Mouse (Mus musculus): ENCODE measurements around the gene Trmu. TPM values are rescaled to one million over a fixed set of nuclear protein-coding genes. Genes with fewer than 3 reads are reported as not detected.

The Trmu gene
- total RNA-seq, 4 experiments from 2014 or later: 12.6 to 23.9 (median 18.2) TPM

GRCm38 (mm10) chr15:85896284-85896683 is 17.2 kb downstream of the Trmu start:
- DNase-seq (ENCODE audit: low spot score): peak; percentile 57

DNA sequence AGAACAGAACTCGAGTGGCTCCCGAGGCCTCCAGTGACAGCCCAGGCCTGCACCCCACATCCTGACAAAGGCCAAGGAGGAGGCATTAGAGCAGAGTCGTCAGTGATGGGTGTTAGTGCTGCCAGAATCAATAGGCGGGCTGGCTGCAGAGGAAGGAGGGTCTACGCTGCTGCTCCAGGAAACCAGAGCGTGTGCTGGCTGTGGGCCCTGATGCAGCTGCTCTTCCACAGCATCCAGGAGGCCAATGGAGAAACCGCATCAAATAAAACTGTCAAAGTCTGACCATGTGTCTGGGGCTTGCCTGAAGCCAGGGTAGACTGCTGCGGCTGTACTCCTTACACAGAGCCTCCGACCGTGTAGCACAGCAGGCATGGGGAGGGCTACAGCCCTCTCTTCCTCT is 18.0 kb downstream of the Trmu start:
- DNase-seq (ENCODE audit: low spot score): no peak

GRCm38 (mm10) chr15:85899396-85899795 is 20.3 kb downstream of the Trmu start:
- DNase-seq (ENCODE audit: low spot score): no peak

- no peak for DNase-seq (ENCODE audit: low spot score)
Observed at GRCm38 (mm10) chr15:85900318-85900717, 21.2 kb downstream of the Trmu start.

GRCm38 (mm10) chr15:85900801-85901200 is 21.7 kb downstream of the Trmu start:
- no peak for DNase-seq (ENCODE audit: low spot score)

- no peak for DNase-seq (ENCODE audit: low spot score)
Observed at GRCm38 (mm10) chr15:85902505-85902904, 23.4 kb downstream of the Trmu start.

DNA sequence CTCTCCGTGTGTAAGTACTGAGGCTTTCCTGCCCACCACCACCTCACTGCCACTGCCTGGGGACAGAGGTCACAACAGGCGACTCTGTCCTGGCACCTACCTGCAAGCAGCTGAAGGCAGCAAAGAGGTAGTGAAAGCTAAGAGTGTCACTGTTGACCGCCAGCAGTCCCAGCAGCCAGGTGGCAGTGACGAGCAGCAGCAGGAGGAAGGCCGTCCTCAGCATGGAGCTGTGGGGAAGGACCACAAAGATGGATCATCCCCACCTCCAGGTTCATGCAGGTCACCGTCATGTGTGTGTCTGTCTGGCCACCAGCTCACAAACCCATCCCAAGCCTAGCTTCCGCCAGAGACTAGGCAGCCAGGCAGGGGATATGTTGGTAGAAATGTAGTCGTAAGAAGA is 24.7 kb downstream of the Trmu start:
- no peak for DNase-seq (ENCODE audit: low spot score)

- no peak for DNase-seq (ENCODE audit: low spot score)
Observed at GRCm38 (mm10) chr15:85908660-85909491, 29.8 kb downstream of the Trmu start.

- DNase-seq (ENCODE audit: low spot score): no peak
Observed at GRCm38 (mm10) chr15:85909492-85909829, 30.3 kb downstream of the Trmu start.

- DNase-seq (ENCODE audit: low spot score): no peak
Observed at GRCm38 (mm10) chr15:85909931-85910330, 30.8 kb downstream of the Trmu start.

DNA sequence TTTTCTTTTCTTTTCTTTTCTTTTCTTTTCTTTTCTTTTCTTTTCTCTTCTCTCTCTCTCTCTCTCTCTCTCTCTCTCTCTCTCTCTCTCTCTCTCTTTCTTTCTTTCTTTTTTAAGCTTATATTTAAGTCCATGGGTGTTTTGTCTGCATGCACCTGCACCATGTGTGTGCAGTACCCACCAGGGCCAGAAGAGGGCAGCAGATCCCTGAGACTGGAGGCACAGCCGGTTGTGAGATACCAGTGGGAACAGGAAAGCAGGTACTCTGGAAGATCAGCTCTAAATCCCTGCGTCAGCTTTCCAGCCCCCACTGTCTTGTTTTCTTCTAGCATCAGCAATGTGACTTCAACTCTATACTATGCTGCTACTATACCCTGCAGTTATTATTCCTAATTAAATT is 34.5 kb downstream of the Trmu start:
- peak; percentile 17 for DNase-seq (ENCODE audit: low spot score)

GRCm38 (mm10) chr15:85919191-85919891 is 40.2 kb downstream of the Trmu start:
- DNase-seq (ENCODE audit: low spot score): no peak

DNA sequence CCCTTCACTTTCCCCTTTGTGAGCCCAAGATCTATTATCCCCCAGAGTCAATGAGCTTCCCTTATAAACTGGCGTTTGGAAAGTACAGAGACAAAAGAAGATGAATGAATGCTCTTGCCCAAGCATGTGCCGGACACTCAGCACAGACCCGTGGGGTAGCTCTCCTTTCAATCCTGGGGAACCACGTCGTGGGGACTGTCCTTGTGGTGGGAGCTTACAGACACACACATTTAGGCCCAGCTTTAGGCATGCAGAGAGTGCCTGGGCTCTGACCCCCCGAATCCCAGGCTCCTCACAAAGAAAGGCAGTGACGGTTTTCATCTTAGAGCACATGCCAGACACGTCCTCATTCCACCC is 40.8 kb downstream of the Trmu start:
- no peak for DNase-seq (ENCODE audit: low spot score)

- DNase-seq (ENCODE audit: low spot score): no peak
Observed at GRCm38 (mm10) chr15:85921855-85922254, 42.7 kb downstream of the Trmu start.

- no peak for DNase-seq (ENCODE audit: low spot score)
Observed at GRCm38 (mm10) chr15:85928161-85928560, 49.0 kb downstream of the Trmu start.

DNA sequence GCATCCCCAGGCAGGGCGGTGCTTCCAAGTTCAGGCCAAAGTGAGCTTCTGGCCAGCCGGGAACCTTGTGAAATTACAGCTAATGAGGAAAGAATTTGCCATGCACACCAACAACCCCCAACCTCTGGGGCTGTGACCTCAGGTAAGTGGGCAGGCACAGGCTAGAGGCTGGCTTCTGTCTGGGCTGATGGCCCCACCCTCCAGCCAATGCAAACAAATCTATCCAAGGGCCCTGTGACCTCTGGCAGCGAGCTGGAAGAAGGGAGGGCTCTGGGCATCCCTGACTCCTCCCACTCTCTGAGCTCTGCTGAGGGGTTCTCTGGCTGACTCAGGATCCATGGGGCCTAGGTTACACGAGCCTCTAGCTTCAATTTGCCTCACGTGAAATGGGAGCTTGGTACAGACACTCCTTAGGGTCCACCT is 56.5 kb downstream of the Trmu start:
- DNase-seq (ENCODE audit: low spot score): peak; percentile 13

Other genes with a start within 250 kb of the Trmu start
- gene Ppara, start 144.3 kb upstream of the Trmu start, total RNA-seq (2022): 10 to 100 TPM; 50.2 to 79.0 (median 59.5) TPM
- 10 to 100 TPM; 27.1 to 38.5 (median 31.0) TPM for gene Cdpf1, start 67.6 kb upstream of the Trmu start, total RNA-seq (2022)
- 1 to 10 TPM; 3.1 to 5.4 (median 4.6) TPM for gene Pkdrej, start 57.6 kb upstream of the Trmu start, total RNA-seq (2022)
- gene Ttc38, start 47.0 kb upstream of the Trmu start, total RNA-seq (2022): 10 to 100 TPM; 17.9 to 22.2 (median 19.6) TPM
- gene Gtse1, start 19.6 kb upstream of the Trmu start, total RNA-seq (2022): under 1 TPM; 0.19 to 0.52 (median 0.29) TPM
- 1 to 10 TPM; 3.2 to 7.3 (median 4.5) TPM for gene Celsr1, start 154.5 kb downstream of the Trmu start, total RNA-seq (2022)
- gene Gramd4, start 178.4 kb downstream of the Trmu start, total RNA-seq (2022): 10 to 100 TPM; 26.1 to 31.8 (median 27.3) TPM